Mouse (Mus musculus) lung, postnatal 36 days (tissue): ENCODE data around the gene Aldh1a3.
A peak's percentile ranks its signal among the peaks of the same experiment; 100 is the strongest.

Experiments used
- DNase-seq: peaks from one replicate; pipeline ENCODE4 v3.0.0; 2022; ENCODE audit warnings: mixed read lengths

Aldh1a3 gene

DNA sequence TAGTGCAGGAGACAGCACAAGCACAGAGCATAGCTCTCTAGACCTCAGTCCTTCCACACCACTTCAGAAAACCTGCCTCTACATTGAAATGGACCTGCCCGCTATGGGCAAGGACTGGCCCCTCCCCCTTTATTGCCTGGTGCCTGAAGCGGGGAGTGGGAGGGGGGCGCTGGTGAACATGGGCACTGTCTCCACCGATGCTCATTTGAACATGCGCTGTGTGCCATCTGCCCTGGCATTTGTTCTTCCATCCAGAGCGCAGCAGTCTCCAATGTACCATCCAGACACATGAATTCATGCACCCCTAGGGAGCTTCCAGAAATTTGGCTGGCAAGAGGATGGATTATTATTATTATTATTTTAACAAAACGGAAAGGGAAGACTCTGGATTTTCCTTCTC is 14.2 kb downstream of the Aldh1a3 start:
- DNase-seq: no peak

- peak; percentile 36 for DNase-seq
Observed at GRCm38 (mm10) chr7:66409433-66409832, 17.9 kb downstream of the Aldh1a3 start.

- DNase-seq: no peak
Observed at GRCm38 (mm10) chr7:66406971-66407370, 20.3 kb downstream of the Aldh1a3 start.

DNA sequence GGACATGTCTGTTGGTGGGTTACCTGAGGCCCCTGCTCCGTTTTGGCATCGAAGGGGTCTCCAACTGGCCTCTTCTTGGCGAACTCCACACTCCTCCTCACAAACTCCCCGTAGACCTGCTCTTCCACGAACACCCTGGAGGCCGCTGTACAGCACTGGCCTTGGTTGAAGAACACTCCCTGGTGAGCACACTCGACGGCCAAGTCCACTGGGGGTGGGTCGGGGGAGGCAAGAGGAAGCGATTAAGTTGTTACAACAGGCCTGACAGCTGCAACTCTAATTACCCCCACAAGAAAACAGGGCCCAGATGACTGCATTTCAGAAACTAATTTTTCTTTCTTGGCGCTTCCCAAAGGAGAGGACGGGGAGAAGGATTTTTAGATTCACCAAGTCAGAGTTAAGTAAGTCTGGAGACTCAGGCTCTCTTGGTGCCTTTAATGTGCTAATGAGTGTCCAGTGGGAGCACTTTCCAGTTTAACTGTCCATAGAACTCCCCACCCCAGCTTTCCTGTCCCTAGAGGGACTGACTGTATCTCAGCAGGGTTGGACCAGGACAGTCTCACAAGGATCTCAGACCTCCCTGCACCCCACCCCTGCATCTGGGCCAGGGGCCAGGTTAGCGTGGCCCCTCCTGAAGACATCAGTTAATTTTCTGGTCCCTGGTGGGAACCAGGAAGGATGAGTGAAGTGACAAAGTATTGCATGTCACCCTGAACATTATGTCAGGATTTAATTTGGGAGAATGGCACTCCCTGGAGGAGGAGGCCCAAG is 21.2 kb downstream of the Aldh1a3 start:
- no peak for DNase-seq

GRCm38 (mm10) chr7:66405541-66405940 is 21.8 kb downstream of the Aldh1a3 start:
- DNase-seq: no peak

GRCm38 (mm10) chr7:66404802-66405201 is 22.5 kb downstream of the Aldh1a3 start:
- no peak for DNase-seq

DNA sequence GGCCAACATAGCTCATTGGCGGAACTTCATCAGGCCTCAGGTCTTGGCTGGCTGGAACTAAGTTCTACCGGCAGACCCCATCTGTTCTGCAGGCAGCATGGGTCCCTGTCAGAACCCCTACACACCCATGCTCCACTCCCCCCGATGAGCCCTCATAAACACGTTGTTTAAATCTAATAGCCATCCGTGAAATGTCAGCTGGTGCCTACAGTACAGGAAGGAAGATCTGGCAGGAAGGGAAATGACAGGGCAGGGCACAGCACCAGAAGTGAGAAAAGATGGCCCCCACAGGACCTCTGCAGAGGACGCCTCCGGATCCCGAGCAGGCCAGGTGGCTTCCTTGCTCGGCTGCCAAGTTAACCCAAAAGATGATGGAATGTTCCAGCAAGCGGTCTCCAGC is 23.2 kb downstream of the Aldh1a3 start:
- DNase-seq: no peak

GRCm38 (mm10) chr7:66402876-66403275 is 24.4 kb downstream of the Aldh1a3 start:
- no peak for DNase-seq

- DNase-seq: no peak
Observed at GRCm38 (mm10) chr7:66401605-66402004, 25.7 kb downstream of the Aldh1a3 start.

DNA sequence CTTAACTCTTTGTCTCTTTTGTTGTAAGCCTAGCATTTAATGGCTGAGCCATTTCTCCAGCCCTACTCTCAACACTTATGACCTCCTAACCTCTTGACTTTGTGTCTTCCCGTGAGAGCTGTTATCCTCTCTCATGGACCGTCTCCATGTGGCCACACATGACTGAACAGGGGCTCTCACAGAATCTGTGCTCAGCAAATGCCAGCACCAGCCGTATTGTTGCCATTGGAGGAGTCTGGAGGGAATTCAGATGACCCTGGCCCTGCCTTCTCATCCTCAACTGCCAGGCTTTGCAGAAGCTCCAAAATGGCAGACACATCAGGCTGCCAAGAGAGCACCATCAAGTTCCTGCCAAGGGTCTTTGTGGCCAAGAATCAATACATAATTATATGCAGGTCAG is 30.0 kb downstream of the Aldh1a3 start:
- no peak for DNase-seq

- peak; percentile 94 for DNase-seq
Observed at GRCm38 (mm10) chr7:66388621-66389532, 38.4 kb downstream of the Aldh1a3 start.

GRCm38 (mm10) chr7:66387813-66388521 is 39.4 kb downstream of the Aldh1a3 start, which contains the start of gene Lrrk1:
Gene Lrrk1 (minus strand): TSS chr7:66388350.
- peak; percentile 71 for DNase-seq

GRCm38 (mm10) chr7:66387419-66387812 is 39.9 kb downstream of the Aldh1a3 start:
- DNase-seq: peak; percentile 25

DNA sequence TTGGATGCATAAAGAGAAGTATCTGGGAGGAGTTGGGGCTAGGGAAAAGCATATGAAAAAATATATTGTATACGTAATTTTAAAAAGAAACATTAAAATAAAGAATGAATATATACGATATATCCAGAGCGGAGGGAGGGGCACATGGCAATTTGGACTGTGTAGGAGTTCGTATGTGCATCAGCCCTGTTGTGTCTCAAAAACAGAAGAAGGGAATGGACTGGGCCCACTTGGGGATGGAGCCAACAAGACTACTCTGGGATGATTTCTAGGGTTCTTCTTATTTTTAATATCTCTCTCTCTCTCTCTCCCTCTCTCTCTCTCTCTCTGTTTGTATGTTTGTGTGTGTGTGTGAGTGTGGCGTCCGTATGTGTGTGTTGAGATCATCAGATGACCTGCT is 40.9 kb downstream of the Aldh1a3 start:
- no peak for DNase-seq

DNA sequence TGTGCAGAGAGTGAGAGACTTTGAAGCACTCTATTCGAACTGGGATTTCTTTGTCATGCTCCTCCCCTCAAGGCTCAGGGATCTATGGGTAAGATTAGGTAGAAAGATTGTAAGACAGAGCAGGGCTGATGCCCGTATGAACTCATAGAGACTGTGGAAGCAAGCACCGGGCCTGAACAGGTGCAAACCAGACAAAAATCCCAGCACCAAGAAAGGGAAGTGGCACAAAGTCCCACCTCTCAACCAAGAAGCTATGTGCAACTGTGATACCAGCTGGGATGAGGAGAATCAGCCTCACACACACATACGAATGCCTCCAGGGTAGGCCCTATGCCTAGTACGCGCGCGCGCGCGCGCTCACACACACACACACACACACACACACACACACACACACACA is 41.5 kb downstream of the Aldh1a3 start:
- DNase-seq: no peak

GRCm38 (mm10) chr7:66384891-66385290 is 42.4 kb downstream of the Aldh1a3 start:
- DNase-seq: no peak

DNA sequence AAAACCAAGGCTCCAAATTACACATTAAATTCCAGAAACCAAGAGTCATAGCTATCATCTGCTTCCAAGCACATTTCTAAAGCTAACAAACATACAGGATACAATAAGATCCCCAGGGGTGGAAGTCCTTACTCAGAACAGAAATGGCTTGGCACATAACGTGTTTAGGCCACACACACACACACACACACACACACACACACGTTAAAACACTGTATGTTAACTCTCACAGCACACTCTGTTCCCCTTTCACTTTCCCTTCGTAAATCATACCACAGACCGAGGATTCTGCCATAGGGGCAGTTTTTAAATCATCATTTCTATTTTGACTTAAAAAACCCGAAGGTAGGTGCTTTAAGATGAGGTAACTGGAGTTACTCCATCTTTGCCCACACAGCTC is 43.1 kb downstream of the Aldh1a3 start:
- DNase-seq: peak; percentile 63

GRCm38 (mm10) chr7:66376560-66376959 is 50.8 kb downstream of the Aldh1a3 start:
- DNase-seq: no peak

DNA sequence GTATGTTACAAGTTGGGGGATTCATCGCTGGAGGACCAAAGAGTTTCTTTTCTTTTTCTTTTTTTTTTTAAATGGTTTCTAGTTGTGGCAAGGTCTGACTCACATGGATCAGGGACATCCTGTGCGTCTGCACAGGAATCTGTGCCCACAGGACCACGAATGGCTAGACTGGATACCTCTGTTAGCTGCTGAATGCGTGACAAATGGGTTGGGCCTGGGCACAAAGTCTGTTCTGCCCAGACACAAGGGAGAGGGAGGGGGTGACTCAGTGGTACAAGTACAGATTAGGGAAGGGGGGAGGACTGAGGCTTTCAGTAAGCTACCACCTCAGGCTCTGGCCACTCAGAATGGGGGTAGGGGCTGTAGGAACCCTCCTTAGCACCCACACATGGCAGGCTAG is 51.6 kb downstream of the Aldh1a3 start:
- no peak for DNase-seq

- no peak for DNase-seq
Observed at GRCm38 (mm10) chr7:66373391-66373790, 53.9 kb downstream of the Aldh1a3 start.

GRCm38 (mm10) chr7:66370970-66371369 is 56.3 kb downstream of the Aldh1a3 start:
- DNase-seq: no peak

GRCm38 (mm10) chr7:66369934-66370445 is 57.3 kb downstream of the Aldh1a3 start:
- DNase-seq: no peak
